Mouse (Mus musculus) fat pad, adult 2 months (tissue): ENCODE results near the gene Smtnl2.
"Not testable (repeated sequence)": the region's sequence is repeated elsewhere in the genome, so short reads cannot be mapped to it uniquely, and the experiment has no call there.

Source experiments
- DNase-seq: peaks from one replicate; pipeline ENCODE4 v3.0.0-alpha.2; 2011; ENCODE audit warnings: low read depth, low spot score; ENCODE audit errors: extremely low read depth

Gene Smtnl2

GRCm38 (mm10) chr11:72411093-72411921, at the start of gene Smtnl2:
Gene Smtnl2, minus strand, starts transcription at chr11:72411713.
- DNase-seq: peak; percentile 13

- no peak for DNase-seq
Measured at GRCm38 (mm10) chr11:72458502-72458901, 47.0 kb upstream of the Smtnl2 start.

GRCm38 (mm10) chr11:72457995-72458496, 46.5 kb upstream of the Smtnl2 start:
- no peak for DNase-seq

GRCm38 (mm10) chr11:72455694-72456093, 44.2 kb upstream of the Smtnl2 start:
- DNase-seq: no peak

- no peak for DNase-seq
Measured at GRCm38 (mm10) chr11:72453105-72453953, 41.8 kb upstream of the Smtnl2 start.

- DNase-seq: no peak
Measured at GRCm38 (mm10) chr11:72452140-72452665, 40.7 kb upstream of the Smtnl2 start.

- DNase-seq: no peak
Measured at GRCm38 (mm10) chr11:72447475-72447874, 36.0 kb upstream of the Smtnl2 start.

GRCm38 (mm10) chr11:72446311-72447105, 35.0 kb upstream of the Smtnl2 start:
- no peak for DNase-seq

- DNase-seq: no peak
Measured at GRCm38 (mm10) chr11:72440965-72441664, 29.6 kb upstream of the Smtnl2 start, which contains the start of gene Mybbp1a. Gene Mybbp1a, plus strand, starts transcription at chr11:72441355.

GRCm38 (mm10) chr11:72440597-72440964, 29.1 kb upstream of the Smtnl2 start:
- DNase-seq: not testable (repeated sequence)

- DNase-seq: no peak
Measured at GRCm38 (mm10) chr11:72438411-72438810, 26.9 kb upstream of the Smtnl2 start.

GRCm38 (mm10) chr11:72436756-72437650, 25.5 kb upstream of the Smtnl2 start:
- no peak for DNase-seq

GRCm38 (mm10) chr11:72436271-72436670, 24.8 kb upstream of the Smtnl2 start:
- no peak for DNase-seq

GRCm38 (mm10) chr11:72435694-72436045, 24.2 kb upstream of the Smtnl2 start:
- no peak for DNase-seq

- peak; percentile 87 for DNase-seq
Measured at GRCm38 (mm10) chr11:72434963-72435693, 23.6 kb upstream of the Smtnl2 start, which contains the start of gene Ggt6. Gene Ggt6, plus strand, starts transcription at chr11:72435526.

- DNase-seq: not testable (repeated sequence)
Measured at GRCm38 (mm10) chr11:72430311-72431068, 19.0 kb upstream of the Smtnl2 start.

- no peak for DNase-seq
Measured at GRCm38 (mm10) chr11:72429288-72429690, 17.8 kb upstream of the Smtnl2 start.

- no peak for DNase-seq
Measured at GRCm38 (mm10) chr11:72428694-72429093, 17.2 kb upstream of the Smtnl2 start.
